Mouse (Mus musculus) liver, embryonic 12.5 days (tissue): Measurements from ENCODE around the gene Metap1d. TPM values are rescaled to one million over a fixed set of nuclear protein-coding genes. Genes with fewer than 3 reads are reported as not detected.

Source experiments
- ATAC-seq: fragments of 200-750 bp; cut with Nextera tagmentation; 2 replicates; pipeline ENCODE4 v1.8.0; 2017; ENCODE audit warnings: moderate number of reproducible peaks, mild to moderate bottlenecking, moderate library complexity
- H3K27ac ChIP-seq: fragments of 300-500 bp; sonication (generic); 2 replicates; pipeline ENCODE4 v1.5.1; 2016; ENCODE audit warnings: mild to moderate bottlenecking
- H3K27me3 ChIP-seq: fragments of 300-500 bp; sonication (generic); replicated peaks from 2 replicates; pipeline ENCODE4 v1.6.1; 2016; ENCODE audit warnings: mild to moderate bottlenecking, moderate library complexity
- H3K36me3 ChIP-seq: fragments of 300-500 bp; sonication (generic); 2 replicates; pipeline ENCODE4 v1.6.1; 2016; ENCODE audit warnings: mild to moderate bottlenecking, moderate library complexity
- H3K4me1 ChIP-seq: fragments of 300-500 bp; sonication (generic); 2 replicates; pipeline ENCODE4 v1.6.1; 2016
- H3K4me2 ChIP-seq: fragments of 300-500 bp; sonication (generic); 2 replicates; pipeline ENCODE4 v1.6.1; 2016; ENCODE audit warnings: mild to moderate bottlenecking, moderate library complexity
- H3K4me3 ChIP-seq: fragments of 300-500 bp; sonication (generic); 2 replicates; pipeline ENCODE4 v1.5.1; 2016; ENCODE audit warnings: mild to moderate bottlenecking, moderate library complexity
- H3K9ac ChIP-seq: fragments of 300-500 bp; sonication (generic); 2 replicates; pipeline ENCODE4 v1.6.1; 2016; ENCODE audit warnings: mild to moderate bottlenecking, moderate library complexity
- H3K9me3 ChIP-seq: fragments of 300-500 bp; sonication (generic); replicated peaks from 2 replicates; pipeline ENCODE4 v1.6.1; 2016; ENCODE audit warnings: mild to moderate bottlenecking, moderate library complexity
- WGBS: fragments of 180-500 bp; shearing (Covaris S2); methylation state at CpG from one replicate; pipeline ENCODE4 v1.1.7; 2016; ENCODE audit not compliant: insufficient replicate concordance; 5-methylcytosine and 5-hydroxymethylcytosine counted together
- polyA plus RNA-seq: library from polyadenylated mRNA; unstranded; fragments of >200 nt; fragmentation: Nextera tagmentation; extraction: Ambion mirVana; gene quantifications from 2 replicates; pipeline ENCODE4 v1.2.1, GENCODE M21; 2016

Gene Metap1d
- polyA plus RNA-seq, 1 experiment from 2014 or later: 30.2 TPM

DNA sequence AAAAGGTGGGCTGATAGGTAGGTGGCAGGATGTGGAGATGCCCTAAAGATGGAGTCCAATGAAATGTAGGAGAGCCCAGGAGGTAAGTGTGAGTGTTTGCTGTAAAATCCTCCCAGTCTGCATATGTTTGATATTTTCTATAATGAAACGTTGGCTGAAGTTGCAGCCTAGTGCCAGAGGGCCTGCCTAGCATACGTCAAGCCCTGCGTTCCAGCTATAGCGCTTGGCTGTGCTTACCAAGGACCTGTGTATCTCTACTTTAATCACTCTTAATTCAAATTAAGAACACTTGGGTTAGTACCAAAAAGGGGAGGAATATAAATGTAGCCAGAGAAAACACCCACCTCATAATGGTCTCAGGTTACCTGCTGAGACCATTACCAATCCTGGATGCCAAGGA lies 22.7 kb downstream of the Metap1d start:
- no peak for ATAC-seq
- Histone ChIP-seq H3K27ac (no peak overlapping the region), H3K9ac (no peak overlapping the region), H3K4me1 (peaks cover 31% of the 10 kb centered on the region), H3K27me3 (no peaks in the 10 kb centered on the region), H3K4me2 (no peak overlapping the region), H3K4me3 (no peak overlapping the region), H3K36me3 (peaks cover 9% of the 10 kb centered on the region; the same call in 1 of the 2 replicates), H3K9me3 (0 out of 2 replicates have a peak, but pooled peaks cover 3% of the 10 kb centered on the region)
- WGBS: 91% methylated on average over 4 of the region's 4 CpGs

DNA sequence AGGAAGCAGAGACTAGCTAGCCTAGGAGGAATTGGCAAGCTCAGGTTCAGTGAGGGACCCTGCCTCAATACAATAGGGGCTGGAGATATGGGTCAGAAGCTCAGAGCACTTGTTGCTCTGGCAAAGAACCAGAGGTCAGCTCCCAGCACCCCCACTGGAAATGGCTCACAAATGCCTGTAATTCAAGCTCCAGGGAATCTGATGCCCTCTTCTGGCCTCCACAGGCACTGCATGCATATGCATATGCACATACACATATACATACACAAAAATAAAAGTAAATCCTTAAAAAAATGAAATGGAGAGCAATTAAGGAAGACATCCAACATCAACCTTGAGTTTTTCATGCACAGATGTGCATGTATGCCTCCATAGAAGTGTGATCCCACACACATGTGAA lies 24.7 kb downstream of the Metap1d start:
- H3K4me1 ChIP-seq: peaks cover 26% of the 10 kb centered on the region
- H3K27ac ChIP-seq: no peak overlapping the region
- no peak overlapping the region for H3K4me3 ChIP-seq
- ATAC-seq: no peak
- no peaks in the 10 kb centered on the region for H3K27me3 ChIP-seq
- 0 out of 2 replicates have a peak, but pooled peaks cover 3% of the 10 kb centered on the region for H3K9me3 ChIP-seq
- H3K9ac ChIP-seq: no peak overlapping the region
- peaks cover 9% of the 10 kb centered on the region; the same call in 1 of the 2 replicates for H3K36me3 ChIP-seq
- no peak overlapping the region for H3K4me2 ChIP-seq

DNA sequence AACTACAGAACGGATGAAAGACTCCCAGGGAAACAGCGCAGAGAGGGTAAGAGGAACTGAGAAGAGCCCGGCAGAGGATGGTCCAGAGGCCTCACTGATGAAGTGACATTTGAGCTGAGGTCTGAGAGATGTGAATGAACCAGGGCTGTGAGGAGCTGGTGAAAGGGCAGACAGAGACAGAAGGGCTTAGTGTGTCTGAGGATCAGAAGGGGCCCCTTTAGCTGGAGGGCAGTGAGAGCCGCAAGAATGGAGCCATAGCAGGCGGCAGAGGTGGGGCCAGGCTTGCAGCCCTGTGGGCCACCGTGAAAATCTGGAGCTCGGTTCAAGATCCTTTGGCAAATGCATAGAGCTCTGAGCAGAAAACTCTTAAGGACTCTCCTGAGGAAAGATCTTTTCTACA lies 26.8 kb downstream of the Metap1d start:
- peaks cover 9% of the 10 kb centered on the region; the same call in 1 of the 2 replicates for H3K36me3 ChIP-seq
- no peak overlapping the region for H3K4me3 ChIP-seq
- no peak overlapping the region for H3K27ac ChIP-seq
- 57% methylated on average over 7 of the region's 7 CpGs for WGBS
- ATAC-seq: no peak
- H3K4me1 ChIP-seq: peaks cover 21% of the 10 kb centered on the region
- H3K9me3 ChIP-seq: 0 out of 2 replicates have a peak, but pooled peaks cover 3% of the 10 kb centered on the region
- no peak overlapping the region for H3K4me2 ChIP-seq
- H3K9ac ChIP-seq: no peak overlapping the region
- H3K27me3 ChIP-seq: no peaks in the 10 kb centered on the region

DNA sequence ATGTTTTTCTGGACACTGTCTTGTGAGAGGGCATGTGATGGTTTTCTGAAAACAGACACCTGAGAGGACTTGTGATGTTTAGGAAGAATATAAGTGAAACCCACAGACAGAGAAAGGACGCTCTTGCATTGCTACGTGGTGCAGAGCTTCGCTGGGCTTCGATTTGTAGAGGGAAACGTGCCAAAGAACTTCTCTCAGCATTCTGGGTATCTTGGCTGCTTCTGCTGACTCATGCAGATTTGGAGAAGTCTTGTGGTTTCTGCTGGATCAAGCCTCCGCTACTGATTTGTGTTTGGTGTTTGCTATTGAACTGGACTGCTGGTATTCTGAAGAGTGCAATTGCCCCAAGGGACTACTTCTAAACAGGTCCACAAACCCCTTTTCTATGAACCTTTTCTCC lies 28.7 kb downstream of the Metap1d start:
- Histone ChIP-seq H3K9ac (no peak overlapping the region), H3K36me3 (peaks cover 11% of the 10 kb centered on the region; the same call in 1 of the 2 replicates), H3K9me3 (0 out of 2 replicates have a peak, but pooled peaks cover 3% of the 10 kb centered on the region), H3K27me3 (no peaks in the 10 kb centered on the region), H3K4me3 (no peak overlapping the region), H3K4me1 (peaks cover 13% of the 10 kb centered on the region), H3K4me2 (no peak overlapping the region), H3K27ac (no peak overlapping the region)
- no peak for ATAC-seq
- WGBS: 45% methylated on average over 6 of the region's 6 CpGs

DNA sequence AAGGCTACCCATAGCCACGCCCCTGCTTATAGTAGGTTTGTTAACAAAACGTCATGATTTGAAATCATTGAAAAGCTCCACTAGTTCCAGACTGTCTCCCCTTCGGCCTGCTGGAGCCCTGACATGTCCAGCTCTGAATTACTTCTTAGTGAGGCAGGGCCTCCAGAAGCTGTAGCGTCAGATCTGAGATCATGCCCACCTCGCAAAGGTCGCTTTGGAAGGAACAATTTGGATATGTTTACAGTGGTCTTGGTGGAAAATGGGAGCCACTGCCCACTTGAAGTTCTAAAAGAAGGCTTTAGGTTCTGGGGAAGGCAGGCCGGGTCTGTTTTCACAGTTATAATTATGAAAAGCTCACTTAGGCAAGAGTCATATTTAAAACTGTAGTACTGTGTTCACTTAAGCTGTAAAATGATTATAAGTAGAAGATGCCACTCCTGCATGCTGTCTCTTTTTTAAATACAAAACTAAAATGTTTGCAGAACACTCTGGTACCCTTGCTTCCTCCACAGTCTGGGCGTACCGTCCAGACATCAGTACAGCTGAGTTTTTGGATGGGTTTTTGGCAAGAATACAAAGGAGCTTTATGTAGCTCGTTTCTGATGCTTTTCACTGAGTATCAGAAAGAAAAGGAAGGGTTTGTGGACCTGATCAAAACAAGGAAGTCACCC lies 30.1 kb downstream of the Metap1d start:
- 79% methylated on average over 10 of the region's 10 CpGs for WGBS
- H3K4me3 ChIP-seq: no peak overlapping the region
- H3K4me2 ChIP-seq: no peak overlapping the region
- peaks cover 13% of the 10 kb centered on the region for H3K4me1 ChIP-seq
- no peaks in the 10 kb centered on the region for H3K27me3 ChIP-seq
- peaks cover 2% of the 10 kb centered on the region; the same call in 1 of the 2 replicates for H3K36me3 ChIP-seq
- ATAC-seq: no peak
- no peaks in the 10 kb centered on the region for H3K9me3 ChIP-seq
- no peak overlapping the region for H3K9ac ChIP-seq
- no peak overlapping the region for H3K27ac ChIP-seq

DNA sequence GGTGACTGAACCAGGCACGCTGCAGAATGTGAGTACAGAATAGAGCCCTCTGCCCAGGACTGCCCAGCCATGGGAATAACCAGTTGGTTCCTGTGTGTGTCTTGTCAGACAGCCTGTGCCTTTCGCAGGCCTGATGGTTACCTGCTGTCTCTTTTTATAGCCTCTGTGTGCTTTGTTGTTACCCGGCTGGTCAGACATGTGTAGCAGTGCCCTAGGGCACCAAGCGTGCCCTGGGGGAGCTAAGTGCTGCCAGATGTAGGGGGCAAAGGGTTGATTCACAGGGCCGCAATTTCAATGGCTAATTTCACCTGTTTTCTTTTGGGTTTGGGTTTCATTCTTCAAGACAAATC lies 30.6 kb downstream of the Metap1d start:
- Histone ChIP-seq H3K4me3 (no peak overlapping the region), H3K9ac (no peak overlapping the region)
- WGBS: 73% methylated on average over 5 of the region's 5 CpGs

DNA sequence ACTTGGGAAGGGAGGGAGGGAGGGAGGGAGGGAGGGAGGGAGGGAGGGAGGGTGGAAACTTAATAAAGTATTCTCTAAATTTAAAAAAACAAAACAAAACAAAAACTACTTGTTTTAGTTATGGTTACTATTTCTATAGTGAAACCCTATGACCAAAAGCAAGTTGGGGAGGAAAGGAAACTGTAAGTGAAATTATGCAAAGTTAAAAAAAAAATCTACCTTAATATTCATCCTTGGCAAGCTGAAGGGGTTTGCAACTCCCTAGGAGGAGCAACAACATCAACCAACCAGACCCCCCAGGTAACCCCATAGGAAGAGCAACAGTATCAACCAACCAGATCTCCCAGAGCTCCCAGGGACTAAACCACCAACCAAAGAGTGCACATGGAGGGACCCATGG lies 38.2 kb downstream of the Metap1d start:
- Histone ChIP-seq H3K27ac (no peak overlapping the region), H3K4me1 (no peaks in the 10 kb centered on the region), H3K9ac (no peak overlapping the region), H3K4me3 (no peak overlapping the region), H3K4me2 (no peak overlapping the region), H3K36me3 (no peaks in the 10 kb centered on the region), H3K27me3 (no peaks in the 10 kb centered on the region), H3K9me3 (no peaks in the 10 kb centered on the region)
- ATAC-seq: no peak

More for the DNA sequence above, 30.6 kb downstream of the Metap1d start:
- Histone ChIP-seq H3K9me3 (no peaks in the 10 kb centered on the region), H3K4me1 (peaks cover 13% of the 10 kb centered on the region), H3K4me2 (no peak overlapping the region), H3K27me3 (no peaks in the 10 kb centered on the region), H3K27ac (no peak overlapping the region), H3K36me3 (peaks cover 2% of the 10 kb centered on the region; the same call in 1 of the 2 replicates)
- ATAC-seq: no peak

DNA sequence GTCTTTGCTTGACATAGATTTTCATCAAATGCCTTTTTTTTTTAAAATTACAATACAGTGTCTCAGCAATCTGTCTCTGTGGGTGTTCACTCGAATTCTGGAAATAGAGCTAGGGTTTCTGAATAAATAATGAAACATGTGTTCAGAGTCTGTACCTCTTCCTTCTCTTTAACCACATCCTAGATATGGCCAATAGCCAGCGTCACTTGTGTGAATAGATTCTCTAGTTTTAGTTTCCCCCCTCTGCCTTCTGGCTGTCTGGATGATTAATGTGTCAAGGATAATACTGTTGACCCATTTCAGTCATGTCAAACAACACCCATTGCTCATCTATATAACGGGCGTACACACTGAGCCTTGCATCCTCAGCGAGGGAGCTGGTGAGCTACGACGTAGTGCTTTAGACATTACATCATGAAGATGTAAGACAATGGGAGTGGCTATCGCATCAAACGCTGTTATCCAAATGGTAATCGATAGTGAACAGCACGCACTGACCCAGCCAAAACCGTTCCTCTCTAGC lies 40.1 kb downstream of the Metap1d start:
- H3K4me2 ChIP-seq: no peak overlapping the region
- 70% methylated on average over 12 of the region's 12 CpGs for WGBS
- H3K27ac ChIP-seq: no peak overlapping the region
- ATAC-seq: no peak
- H3K9ac ChIP-seq: no peak overlapping the region
- no peak overlapping the region for H3K4me3 ChIP-seq
- no peaks in the 10 kb centered on the region for H3K27me3 ChIP-seq
- H3K36me3 ChIP-seq: no peaks in the 10 kb centered on the region
- no peaks in the 10 kb centered on the region for H3K9me3 ChIP-seq
- no peaks in the 10 kb centered on the region for H3K4me1 ChIP-seq

DNA sequence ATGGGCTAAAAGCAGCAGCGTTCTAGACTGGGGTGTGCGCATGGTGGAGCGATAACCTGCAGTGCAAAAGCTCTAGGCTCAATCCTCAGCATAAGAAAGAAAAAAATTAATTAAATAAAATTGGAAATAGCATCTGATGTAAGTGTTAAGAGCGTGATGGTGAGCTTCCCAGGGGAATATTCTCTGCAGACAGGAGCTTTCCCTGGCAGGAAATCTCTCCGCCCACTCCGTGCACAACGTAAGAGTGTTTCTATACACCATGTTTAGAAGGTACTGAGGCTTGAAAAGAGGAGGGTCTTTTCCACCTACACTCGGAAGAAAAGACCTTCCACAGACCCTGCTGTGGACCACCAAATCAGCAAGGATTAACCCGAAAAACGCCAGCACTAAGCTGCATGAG lies 41.4 kb downstream of the Metap1d start:
- no peak overlapping the region for H3K27ac ChIP-seq
- no peak for ATAC-seq
- no peak overlapping the region for H3K4me2 ChIP-seq
- no peak overlapping the region for H3K4me3 ChIP-seq
- 79% methylated on average over 10 of the region's 10 CpGs for WGBS
- no peak overlapping the region for H3K9ac ChIP-seq
- H3K36me3 ChIP-seq: no peaks in the 10 kb centered on the region
- H3K27me3 ChIP-seq: no peaks in the 10 kb centered on the region
- H3K9me3 ChIP-seq: no peaks in the 10 kb centered on the region
- 0 out of 2 replicates have a peak, but pooled peaks cover 4% of the 10 kb centered on the region for H3K4me1 ChIP-seq

DNA sequence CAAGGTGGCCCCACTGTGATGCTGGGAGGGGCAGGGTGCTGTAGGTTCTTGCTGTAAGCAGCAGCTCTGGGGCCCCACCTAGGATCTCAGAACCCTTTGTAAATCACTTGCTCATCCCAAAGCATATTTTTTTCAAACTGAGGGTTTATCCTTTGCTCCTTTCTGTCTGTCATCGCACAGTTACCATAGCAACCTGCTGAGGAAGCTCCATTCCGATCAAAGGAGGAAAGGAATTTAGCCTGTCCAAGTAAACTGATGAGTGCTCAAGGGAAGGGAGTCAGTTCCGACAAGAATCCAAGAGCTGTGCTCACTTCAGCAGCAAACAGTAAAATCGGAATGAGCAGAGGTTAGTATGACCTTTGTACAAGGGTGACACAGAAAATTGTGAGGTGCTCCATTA lies 41.9 kb downstream of the Metap1d start:
- H3K27ac ChIP-seq: no peak overlapping the region
- H3K27me3 ChIP-seq: no peaks in the 10 kb centered on the region
- no peak overlapping the region for H3K4me3 ChIP-seq
- no peak for ATAC-seq
- no peaks in the 10 kb centered on the region for H3K9me3 ChIP-seq
- 65% methylated on average over 4 of the region's 4 CpGs for WGBS
- no peak overlapping the region for H3K4me2 ChIP-seq
- H3K36me3 ChIP-seq: no peaks in the 10 kb centered on the region
- 0 out of 2 replicates have a peak, but pooled peaks cover 4% of the 10 kb centered on the region for H3K4me1 ChIP-seq
- H3K9ac ChIP-seq: no peak overlapping the region

DNA sequence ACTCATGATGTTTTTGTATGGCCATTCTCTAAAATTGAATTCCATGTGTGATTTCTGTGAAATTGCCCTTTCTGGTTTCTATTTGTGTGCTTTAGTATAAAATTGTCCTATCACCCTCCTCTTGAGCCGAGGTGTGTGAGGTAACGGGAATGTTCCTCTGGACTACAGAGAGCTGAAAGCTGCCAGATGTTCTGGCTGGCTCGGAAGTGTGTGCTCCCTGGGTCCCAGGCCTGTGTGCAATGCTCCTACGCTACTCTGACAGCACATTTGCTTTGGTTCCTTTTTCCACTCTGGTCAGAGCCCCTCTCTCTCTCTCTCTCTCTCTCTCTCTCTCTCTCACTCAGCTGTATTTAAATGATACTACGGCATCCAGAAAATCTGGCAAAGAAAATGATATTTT lies 44.1 kb downstream of the Metap1d start:
- Histone ChIP-seq H3K4me1 (0 out of 2 replicates have a peak, but pooled peaks cover 4% of the 10 kb centered on the region), H3K9me3 (no peaks in the 10 kb centered on the region), H3K27me3 (no peaks in the 10 kb centered on the region), H3K9ac (no peak overlapping the region), H3K4me3 (no peak overlapping the region), H3K4me2 (no peak overlapping the region), H3K36me3 (no peaks in the 10 kb centered on the region), H3K27ac (no peak overlapping the region)
- WGBS: 74% methylated on average over 5 of the region's 5 CpGs
- ATAC-seq: no peak

DNA sequence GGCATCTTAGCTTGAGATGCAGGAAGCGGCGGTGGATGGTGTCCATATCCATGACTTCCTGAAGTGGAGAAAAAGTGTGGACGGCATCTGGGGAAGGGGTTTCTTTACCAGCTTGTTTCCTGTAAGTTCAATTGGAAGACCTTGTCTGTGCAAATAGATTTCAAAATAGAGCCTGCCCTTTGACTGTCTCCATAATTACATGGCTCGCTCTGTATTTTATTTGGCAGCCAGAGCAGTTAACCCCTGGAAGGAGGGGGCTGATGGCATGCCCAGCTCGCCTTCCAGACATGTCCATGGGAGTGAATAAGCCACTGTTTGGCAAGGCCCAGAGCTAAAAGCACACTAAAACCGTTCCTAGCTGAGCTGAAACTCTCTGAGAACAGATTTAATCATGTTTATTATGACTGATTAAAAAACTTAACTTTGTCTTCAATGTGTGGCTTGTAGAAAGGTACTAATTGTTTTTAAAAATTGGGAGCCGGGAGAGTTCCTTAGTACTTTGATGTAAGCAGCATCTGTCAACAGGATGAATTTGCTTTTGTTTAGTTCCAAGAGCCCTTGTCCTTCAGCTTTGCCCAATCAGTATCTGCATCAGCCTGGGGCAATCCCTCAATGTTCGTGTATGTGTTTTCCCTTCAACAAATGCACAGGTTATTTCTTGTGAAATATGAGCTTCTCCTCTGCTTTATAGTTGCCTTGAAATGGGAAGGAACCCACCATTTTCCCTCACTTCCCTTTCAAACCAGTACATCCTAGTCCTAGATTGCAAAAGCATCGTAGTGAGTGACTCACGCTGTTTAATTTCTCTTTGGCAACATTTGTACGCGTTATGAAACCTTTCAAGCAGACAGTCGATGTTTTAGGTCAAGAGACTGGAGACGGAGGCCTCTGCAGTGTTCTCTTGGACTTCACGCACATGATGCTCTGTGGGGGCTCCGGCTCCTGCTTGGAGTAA lies 46.5 kb downstream of the Metap1d start:
- ATAC-seq: no peak
- no peak overlapping the region for H3K4me2 ChIP-seq
- H3K4me3 ChIP-seq: no peak overlapping the region
- no peaks in the 10 kb centered on the region for H3K9me3 ChIP-seq
- H3K9ac ChIP-seq: no peak overlapping the region
- H3K36me3 ChIP-seq: no peaks in the 10 kb centered on the region
- WGBS: 73% methylated on average over 16 of the region's 16 CpGs
- no peaks in the 10 kb centered on the region for H3K27me3 ChIP-seq
- 0 out of 2 replicates have a peak, but pooled peaks cover 4% of the 10 kb centered on the region for H3K4me1 ChIP-seq
- no peak overlapping the region for H3K27ac ChIP-seq
